Mouse (Mus musculus) CH12.LX (cell line): ENCODE measurements around the gene Dok5. TPM values are rescaled to one million over a fixed set of nuclear protein-coding genes. Genes with fewer than 3 reads are reported as not detected.

Experiments
- DNase-seq: peaks from one replicate; pipeline ENCODE4 v3.0.0-alpha.2; 2013; ENCODE audit errors: extremely low read depth
- H3K27ac ChIP-seq: 2 replicates; pipeline ENCODE4 v1.5.1; 2012; ENCODE audit warnings: low read depth, mild to moderate bottlenecking, control low read depth, moderate library complexity; ENCODE audit not compliant: insufficient read depth
- H3K27me3 ChIP-seq: replicated peaks from 2 replicates; pipeline ENCODE3; 2012; ENCODE audit warnings: inconsistent platforms
- H3K36me3 ChIP-seq, 2 experiments: replicated peaks in 1 of 2; 2 replicates each; pipeline versions ENCODE3 to v1.6.1; 2012; ENCODE audit warnings: inconsistent platforms in 1 of 2, low read length in 1 of 2, mild to moderate bottlenecking in 1 of 2, mixed read lengths in 1 of 2, moderate library complexity in 1 of 2; ENCODE audit not compliant: control insufficient read depth in 1 of 2, insufficient read depth in 1 of 2
- H3K4me1 ChIP-seq, 2 experiments: 2 replicates each; pipeline ENCODE4 v1.6.1; 2012; ENCODE audit warnings: inconsistent platforms in 1 of 2, moderate library complexity in 1 of 2; ENCODE audit not compliant: insufficient read depth in 2 of 2, control insufficient read depth in 1 of 2
- H3K4me2 ChIP-seq: 2 replicates; pipeline ENCODE4 v1.6.1; 2012; ENCODE audit warnings: low read depth, mild to moderate bottlenecking, control low read depth; ENCODE audit not compliant: poor library complexity, insufficient read depth, severe bottlenecking
- H3K4me3 ChIP-seq, 3 experiments: fragments of 150-350 bp in 1 of 3; sonication (generic) in 1 of 3; replicated peaks in 1 of 3; 2 replicates each; pipeline versions ENCODE3 to v1.5.1; 2011 to 2012; ENCODE audit warnings: low read depth in 2 of 3, low read length in 2 of 3, mild to moderate bottlenecking in 2 of 3, moderate library complexity in 2 of 3, control low read depth in 1 of 3, improper control_type of control experiment in 1 of 3, inconsistent platforms in 1 of 3, mixed read lengths in 1 of 3; ENCODE audit not compliant: poor library complexity in 1 of 3
- H3K79me2 ChIP-seq: replicated peaks from 2 replicates; pipeline ENCODE4 v1.6.1; 2012; ENCODE audit warnings: mild to moderate bottlenecking, moderate library complexity; ENCODE audit not compliant: control insufficient read depth, poor library complexity, insufficient read depth, severe bottlenecking; ENCODE audit errors: extremely low read depth
- H3K9ac ChIP-seq: 2 replicates; pipeline ENCODE4 v1.6.1; 2012; ENCODE audit warnings: low read depth, mild to moderate bottlenecking, control low read depth, moderate library complexity; ENCODE audit not compliant: insufficient read depth
- H3K9me3 ChIP-seq: replicated peaks from 2 replicates; pipeline ENCODE3; 2012; ENCODE audit warnings: low read length, inconsistent platforms, mixed read lengths
- BHLHE40 ChIP-seq: IDR thresholded peaks from 2 replicates; pipeline ENCODE4 v1.6.1; 2011; ENCODE audit warnings: mild to moderate bottlenecking, low read depth, low read length, improper control_type of control experiment
- CHD1 ChIP-seq: IDR thresholded peaks from 2 replicates; pipeline ENCODE4 v1.6.1; 2012; ENCODE audit warnings: low read depth, low read length, improper control_type of control experiment, inconsistent platforms
- CTCF ChIP-seq, 2 experiments: IDR thresholded peaks in 1 of 2; conservative IDR thresholded peaks in 1 of 2; 2 replicates each; pipeline ENCODE4 v1.5.1; 2011 to 2012; ENCODE audit warnings: low read depth in 2 of 2, low read length in 2 of 2, improper control_type of control experiment in 1 of 2, inconsistent platforms in 1 of 2, mild to moderate bottlenecking in 1 of 2, moderate library complexity in 1 of 2
- E2F4 ChIP-seq: IDR thresholded peaks from 2 replicates; pipeline ENCODE4 v1.6.1; 2011; ENCODE audit warnings: low read depth, low read length, improper control_type of control experiment; ENCODE audit not compliant: insufficient replicate concordance
- HCFC1 ChIP-seq: IDR thresholded peaks from 2 replicates; pipeline ENCODE4 v1.6.1; 2012; ENCODE audit warnings: low read depth, mild to moderate bottlenecking, inconsistent platforms, low read length, improper control_type of control experiment
- IRF4 ChIP-seq: IDR thresholded peaks from 2 replicates; pipeline ENCODE4 v1.6.1; 2014; ENCODE audit warnings: low read depth, mild to moderate bottlenecking, inconsistent platforms, low read length, improper control_type of control experiment
- JUN ChIP-seq: IDR thresholded peaks from 2 replicates; pipeline ENCODE4 v1.6.1; 2011; ENCODE audit warnings: low read depth, mild to moderate bottlenecking, low read length, improper control_type of control experiment, moderate library complexity; ENCODE audit not compliant: insufficient read depth
- JUND ChIP-seq: conservative IDR thresholded peaks from 2 replicates; pipeline ENCODE4 v1.6.1; 2011; ENCODE audit warnings: low read depth, low read length, improper control_type of control experiment
- MAFK ChIP-seq: IDR thresholded peaks from 2 replicates; pipeline ENCODE4 v1.6.1; 2011; ENCODE audit warnings: low read length, improper control_type of control experiment; ENCODE audit not compliant: insufficient replicate concordance
- MAX ChIP-seq: IDR thresholded peaks from 2 replicates; pipeline ENCODE4 v1.6.1; 2011; ENCODE audit warnings: low read length, improper control_type of control experiment
- MEF2A ChIP-seq: IDR thresholded peaks from 2 replicates; pipeline ENCODE4 v1.6.1; 2014; ENCODE audit warnings: low read depth, mild to moderate bottlenecking, inconsistent platforms, low read length, improper control_type of control experiment, borderline replicate concordance
- MXI1 ChIP-seq: IDR thresholded peaks from 2 replicates; pipeline ENCODE4 v1.6.1; 2011; ENCODE audit warnings: mild to moderate bottlenecking, low read depth, low read length, improper control_type of control experiment
- SIN3A ChIP-seq: IDR thresholded peaks from 2 replicates; pipeline ENCODE4 v1.6.1; 2012; ENCODE audit warnings: low read length, improper control_type of control experiment, inconsistent platforms
- SMC3 ChIP-seq: IDR thresholded peaks from 2 replicates; pipeline ENCODE4 v1.6.1; 2011; ENCODE audit warnings: low read depth, low read length, improper control_type of control experiment
- TBP ChIP-seq: conservative IDR thresholded peaks from 2 replicates; pipeline ENCODE4 v1.6.1; 2011; ENCODE audit warnings: low read depth, low read length, improper control_type of control experiment
- TCF12 ChIP-seq: IDR thresholded peaks from 2 replicates; pipeline ENCODE4 v1.6.1; 2014; ENCODE audit warnings: low read depth, mild to moderate bottlenecking, inconsistent platforms, low read length, improper control_type of control experiment
- USF1 ChIP-seq: IDR thresholded peaks from 2 replicates; pipeline ENCODE4 v1.6.1; 2014; ENCODE audit warnings: low read depth, mild to moderate bottlenecking, inconsistent platforms, low read length, improper control_type of control experiment
- USF2 ChIP-seq: conservative IDR thresholded peaks from 2 replicates; pipeline ENCODE4 v1.6.1; 2011; ENCODE audit warnings: low read depth, low read length, improper control_type of control experiment
- ZC3H11A ChIP-seq: IDR thresholded peaks from 2 replicates; pipeline ENCODE4 v1.6.1; 2012; ENCODE audit warnings: low read depth, mild to moderate bottlenecking, inconsistent platforms, low read length, improper control_type of control experiment
- ZKSCAN1 ChIP-seq: IDR thresholded peaks from 2 replicates; pipeline ENCODE4 v1.6.1; 2012; ENCODE audit warnings: low read depth, inconsistent platforms, low read length, improper control_type of control experiment, borderline replicate concordance
- dilution Hi-C: fragments of 300-500 bp; cut with MboI; formaldehyde crosslinking; loops from 2 replicates; pipeline ENCODE4 v1.14.3; 2020; ENCODE audit warnings: low sequenced_read_pairs; ENCODE audit not compliant: extremely low pct_unique_long_range_greater_than_20kb, extremely low pct_ligation_motif_present
- in situ Hi-C: fragments of 300-500 bp; cut with MboI; formaldehyde crosslinking; loops from 3 replicates; pipeline ENCODE4 v1.14.3; 2019; ENCODE audit warnings: low sequenced_read_pairs, low pct_ligation_motif_present, low pct_unique_long_range_greater_than_20kb, mixed read lengths
- polyA plus RNA-seq: library from polyadenylated mRNA; unstranded; fragments of >175 nt; gene quantifications from 2 replicates; pipeline ENCODE4 v1.2.1, GENCODE M21; 2012; ENCODE audit warnings: low read depth; ENCODE audit not compliant: insufficient read length
- total RNA-seq, 2 experiments: library from RNA; depleted of rRNA; stranded (reverse); fragments of 300-350 nt in 1 of 2; fragments of >200 nt in 1 of 2; gene quantifications; 2 replicates each; pipeline ENCODE4 v1.2.3; 2012 to 2014

Dok5 gene
- total and polyA plus RNA-seq, 3 experiments = not detected

GRCm38 (mm10) chr2:170707672-170708071 is 23.9 kb upstream of the Dok5 start:
- no peaks in the 10 kb centered on the region for H3K4me1 ChIP-seq
- H3K27ac ChIP-seq = no peak overlapping the region
- TF ChIP-seq USF1 = no peak
- no peaks in the 10 kb centered on the region for H3K27me3 ChIP-seq
- H3K9ac ChIP-seq = no peak overlapping the region
- H3K79me2 ChIP-seq = no peaks in the 10 kb centered on the region
- no peak overlapping the region for H3K4me2 ChIP-seq
- dilution Hi-C loops = no loop called here
- DNase-seq = no peak
- peaks cover 81% of the 10 kb centered on the region for H3K9me3 ChIP-seq
- in situ Hi-C loops = no loop called here
- no peak overlapping the region for H3K4me3 ChIP-seq
- no peaks in the 10 kb centered on the region for H3K36me3 ChIP-seq

GRCm38 (mm10) chr2:170708901-170709300 is 22.7 kb upstream of the Dok5 start:
- Histone ChIP-seq H3K27me3 (no peaks in the 10 kb centered on the region), H3K4me2 (no peak overlapping the region), H3K9me3 (peaks cover 80% of the 10 kb centered on the region), H3K79me2 (no peaks in the 10 kb centered on the region), H3K36me3 (no peaks in the 10 kb centered on the region), H3K4me1 (no peaks in the 10 kb centered on the region), H3K9ac (no peak overlapping the region), H3K27ac (no peak overlapping the region), H3K4me3 (no peak overlapping the region)
- dilution Hi-C loops = no loop called here
- no peak for DNase-seq
- in situ Hi-C loops = no loop called here
- TF ChIP-seq SMC3 (no peak), MXI1 (no peak), E2F4 (no peak), CTCF (conservative IDR thresholded peaks at IDR 0.05 in 1 of 2, IDR thresholded peaks at IDR 0.05 in 1 of 2; ENCODE audit: low read depth in 2 of 2, low read length in 2 of 2) (no peak), USF1 (no peak), HCFC1 (no peak), TCF12 (no peak), CHD1 (no peak), SIN3A (no peak)
- TF ChIP-seq, all 38 proteins: peak for 0

DNA sequence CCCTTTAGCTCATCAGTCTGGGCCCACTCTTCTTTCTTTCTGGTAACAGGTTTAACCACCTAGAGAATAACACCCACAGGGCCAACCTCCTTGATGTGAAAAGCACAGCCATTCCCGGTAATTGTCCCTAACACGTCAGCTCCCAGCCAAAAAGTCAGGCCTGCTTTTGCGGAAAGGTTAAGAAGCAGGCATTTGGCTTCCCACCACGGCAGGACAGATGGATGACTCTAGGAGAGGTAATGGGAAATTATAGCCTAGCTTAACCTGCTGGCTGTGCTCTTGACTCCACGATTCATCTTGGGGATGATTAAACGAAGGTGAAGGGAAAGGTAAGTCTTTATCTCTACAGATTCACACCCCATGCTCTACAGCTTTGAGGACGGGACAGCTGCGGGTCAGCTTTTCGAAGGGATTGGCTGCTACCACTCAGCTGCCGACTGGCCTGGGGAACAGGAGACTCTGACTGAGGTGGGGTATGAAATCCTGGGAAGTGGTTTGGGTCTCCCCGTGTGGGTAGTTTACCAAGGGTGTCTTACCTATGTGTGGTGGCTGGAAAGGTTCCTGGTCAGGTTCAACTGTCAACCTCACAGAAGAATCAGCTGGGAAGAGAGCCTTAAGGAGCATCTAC is 18.8 kb upstream of the Dok5 start:
- Histone ChIP-seq H3K79me2 (no peaks in the 10 kb centered on the region), H3K4me3 (no peak overlapping the region), H3K27ac (no peak overlapping the region), H3K4me1 (no peaks in the 10 kb centered on the region), H3K36me3 (no peaks in the 10 kb centered on the region)
- DNase-seq = no peak
- dilution Hi-C loops = no loop called here
- TF ChIP-seq MAX (no peak), JUND (no peak), MEF2A (no peak), TCF12 (no peak), USF2 (no peak), MAFK (no peak), ZC3H11A (no peak), ZKSCAN1 (no peak), IRF4 (no peak), BHLHE40 (no peak), JUN (no peak), TBP (no peak)
- TF ChIP-seq, all 38 proteins: peak for 0
- in situ Hi-C loops = no loop called here
- Histone ChIP-seq H3K4me2 (no peak overlapping the region), H3K9ac (no peak overlapping the region), H3K27me3 (no peaks in the 10 kb centered on the region), H3K9me3 (peaks cover 74% of the 10 kb centered on the region)
